8 mouse cellular contexts compared by ENCODE assay signal in the genomic region with DNA sequence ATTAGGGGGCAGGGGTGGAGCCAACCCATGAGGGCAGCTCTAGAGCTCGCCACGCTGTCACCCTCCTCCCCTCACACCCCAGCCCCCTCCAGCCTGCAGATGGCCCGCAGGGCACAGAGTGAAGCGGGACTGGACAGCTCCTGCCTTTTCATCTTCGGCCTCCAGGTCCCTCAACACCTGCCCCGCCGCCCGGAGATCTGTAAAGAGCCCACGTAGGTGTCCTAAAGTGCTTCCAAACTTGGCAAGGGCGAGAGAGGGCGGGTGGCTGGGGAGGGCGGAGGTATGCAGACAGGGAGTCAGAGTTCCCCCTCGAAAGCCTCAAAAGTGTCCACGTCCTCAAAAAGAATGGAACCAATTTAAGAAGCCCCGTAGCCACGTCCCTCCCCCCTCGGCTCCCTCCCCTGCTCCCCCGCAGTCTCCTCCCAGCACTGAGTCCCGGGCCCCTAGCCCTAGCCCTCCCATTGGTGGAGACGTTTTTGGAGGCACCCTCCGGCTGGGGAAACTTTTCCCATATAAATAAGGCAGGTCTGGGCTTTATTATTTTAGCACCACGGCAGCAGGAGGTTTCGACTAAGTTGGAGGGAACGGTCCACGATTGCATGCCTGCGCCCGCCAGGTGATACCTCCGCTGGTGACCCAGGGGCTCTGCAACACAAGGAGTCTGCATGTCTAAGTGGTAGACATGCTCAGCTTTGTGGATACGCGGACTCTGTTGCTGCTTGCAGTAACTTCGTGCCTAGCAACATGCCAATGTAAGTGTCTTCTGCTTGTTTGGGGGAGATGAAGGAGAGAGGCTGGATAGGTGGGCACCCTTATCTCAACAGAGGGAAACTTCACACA. TPM values are rescaled to one million over a fixed set of nuclear protein-coding genes. Genes with fewer than 3 reads are reported as not detected.
DNase-seq lines count a peak whose midpoint lies in the region; ATAC-seq and TF ChIP-seq lines count a peak whose summit lies in the region.

No protein-coding gene starts in this region.

- no peaks in the 10 kb centered on the region for H3K36me3 ChIP-seq in kidney, adult 2 months (ENCODE audit: control insufficient read depth, insufficient read depth, low read length)
- peaks cover under 1% of the 10 kb centered on the region for H3K36me3 ChIP-seq in lung, embryonic 15.5 days

- 2% methylated on average over 31 of the region's 31 CpGs for WGBS in kidney, adult 2 months
- under 1% methylated on average over 31 of the region's 31 CpGs for WGBS in lung, embryonic 15.5 days

- DNase-seq in R1 (ENCODE audit: low read depth, low spot score) = peak; percentile 25
- peak; percentile 73 for DNase-seq in embryo, embryonic 9.5 days (ENCODE audit: extremely low spot score)
- DNase-seq in heart, adult 8-10 months (ENCODE audit: low spot score) = peak; percentile 51
- DNase-seq in kidney, adult 2 months = peak; percentile 61
- peak; percentile 47 for DNase-seq in retina, postnatal 1 day
- DNase-seq in frontal cortex, postnatal 36 days (ENCODE audit: low spot score in 2 of 2) = no peak
- no peak for DNase-seq in right cerebral cortex, adult 2 months (ENCODE audit: low spot score in 2 of 2)

- no peaks in the 10 kb centered on the region for H3K9me3 ChIP-seq in lung, embryonic 15.5 days

- ATAC-seq in lung, embryonic 15.5 days (ENCODE audit: borderline replicate concordance, extremely low read depth, low FRiP score, low TSS enrichment) = peak; percentile 95

- H3K4me1 ChIP-seq in kidney, adult 2 months (ENCODE audit: control insufficient read depth, insufficient read depth, low read length) = no peaks in the 10 kb centered on the region
- peaks cover 12% of the 10 kb centered on the region for H3K4me1 ChIP-seq in lung, embryonic 15.5 days

- no peaks in the 10 kb centered on the region for H3K27me3 ChIP-seq in kidney, adult 2 months (replicated peaks; ENCODE audit: control insufficient read depth, insufficient read depth, low read length)
- H3K27me3 ChIP-seq in lung, embryonic 15.5 days = no peaks in the 10 kb centered on the region

- peak overlapping the region; percentile 44 for H3K4me3 ChIP-seq in kidney, adult 2 months (ENCODE audit: insufficient read depth, low read depth, low read length)
- H3K4me3 ChIP-seq in lung, embryonic 15.5 days = peak overlapping the region; percentile 47

- TF ChIP-seq POLR2A in kidney, adult 2 months (IDR thresholded peaks at IDR 0.05; ENCODE audit: low read depth, low read length) = no peak

- H3K4me2 ChIP-seq in lung, embryonic 15.5 days = peak overlapping the region; percentile 81

- peak overlapping the region; percentile 18; the same call in 1 of the 2 replicates for H3K27ac ChIP-seq in kidney, adult 2 months (ENCODE audit: insufficient read depth, low read depth, low read length)
- peak overlapping the region; percentile 91 for H3K27ac ChIP-seq in lung, embryonic 15.5 days

- no peak for TF ChIP-seq CTCF in kidney, adult 2 months (conservative IDR thresholded peaks at IDR 0.05; ENCODE audit: insufficient read depth, insufficient read length, low read depth, low read length)

- peak overlapping the region; percentile 48 for H3K9ac ChIP-seq in lung, embryonic 15.5 days

RNA-seq across cellular contexts. Expression of a gene that starts 0.8 kb away (rescaled TPM):
- 10 to 100 TPM; 37.7 to 60.4 (median 58.0) TPM for total RNA-seq in heart, adult 8-10 months (2022)
- 67.1 and 67.9 TPM in 2 replicates for polyA plus RNA-seq in kidney, adult 2 months (2012; rRNA removed)
- 726 and 742 TPM in 2 replicates for polyA plus RNA-seq in lung, embryonic 15.5 days (2015; fragmentation: Nextera tagmentation; extraction: Ambion mirVana)

Comparison
In these comparisons a context has a peak if more than half of its experiments do, and no peak if none do; other contexts are left out.
1. DNase-seq: peak in R1 (single experiment), embryo, embryonic 9.5 days (single experiment), heart, adult 8-10 months (single experiment), kidney, adult 2 months (single experiment) and retina, postnatal 1 day (single experiment); none in frontal cortex, postnatal 36 days (0 of 2) and right cerebral cortex, adult 2 months (0 of 2).
2. RNA of a gene that starts 0.8 kb away (polyA plus RNA-seq): 726 to 742 TPM in lung, embryonic 15.5 days; 67.1 to 67.9 TPM in kidney, adult 2 months; every median in the first group is over 10 times any median in the second.